Mouse (Mus musculus): Measurements from ENCODE around the gene Fli1.
A peak's percentile ranks its signal among the peaks of the same experiment; 100 is the strongest.

Gene Fli1

DNA sequence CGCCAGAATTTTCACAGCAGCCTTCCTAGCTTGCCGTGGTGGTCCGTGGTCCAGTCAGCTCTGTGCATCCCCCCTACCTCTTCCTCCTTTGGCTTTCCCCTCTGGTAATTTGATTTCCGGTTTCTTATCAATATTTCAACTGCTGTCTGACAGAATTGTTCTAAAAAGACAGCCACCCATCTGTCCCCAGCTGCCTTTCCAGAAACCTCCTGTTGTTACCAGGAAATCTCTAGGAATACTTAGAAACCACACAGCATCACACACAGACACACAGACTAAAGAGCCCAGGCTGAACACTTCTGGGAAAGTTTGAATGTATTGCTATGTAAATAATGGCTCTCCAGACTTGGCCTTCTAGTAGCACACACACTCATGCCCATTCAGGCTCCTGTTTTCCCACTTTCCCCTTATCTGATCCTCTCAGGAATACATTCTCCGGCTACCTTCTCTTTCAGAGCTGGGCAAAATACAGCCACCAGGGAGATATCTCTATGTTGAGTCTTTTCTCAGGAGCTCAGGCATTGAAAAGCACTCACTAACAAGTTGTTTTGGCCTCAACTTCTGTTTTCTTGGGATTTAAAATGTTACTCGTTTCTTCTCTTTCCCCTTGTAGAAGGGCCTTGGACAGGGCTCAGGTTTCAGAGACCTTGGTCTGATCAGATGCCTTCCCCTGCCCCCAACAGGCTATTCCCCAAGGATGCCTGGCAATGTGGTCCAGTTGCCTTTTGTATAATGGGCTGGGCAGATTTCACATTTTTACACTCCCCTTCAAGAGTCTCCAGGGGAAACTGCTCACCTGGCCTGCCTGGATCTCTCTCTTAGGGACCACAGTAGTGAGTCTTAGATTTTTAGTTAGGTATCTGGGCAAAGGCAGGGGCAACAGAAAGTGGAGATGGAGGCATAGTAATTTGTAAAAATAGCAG, 7.1 kb upstream of the Fli1 start:
- DNase-seq, result no peak

- no peak for DNase-seq
These were observed 4.1 kb upstream of the Fli1 start for GRCm38 (mm10) chr9:32546731-32547130.

- peak; percentile 74 for DNase-seq
These were observed 2.3 kb upstream of the Fli1 start for GRCm38 (mm10) chr9:32544731-32545661.

- no peak for DNase-seq
These were observed 1.4 kb upstream of the Fli1 start for GRCm38 (mm10) chr9:32543923-32544575.

DNA sequence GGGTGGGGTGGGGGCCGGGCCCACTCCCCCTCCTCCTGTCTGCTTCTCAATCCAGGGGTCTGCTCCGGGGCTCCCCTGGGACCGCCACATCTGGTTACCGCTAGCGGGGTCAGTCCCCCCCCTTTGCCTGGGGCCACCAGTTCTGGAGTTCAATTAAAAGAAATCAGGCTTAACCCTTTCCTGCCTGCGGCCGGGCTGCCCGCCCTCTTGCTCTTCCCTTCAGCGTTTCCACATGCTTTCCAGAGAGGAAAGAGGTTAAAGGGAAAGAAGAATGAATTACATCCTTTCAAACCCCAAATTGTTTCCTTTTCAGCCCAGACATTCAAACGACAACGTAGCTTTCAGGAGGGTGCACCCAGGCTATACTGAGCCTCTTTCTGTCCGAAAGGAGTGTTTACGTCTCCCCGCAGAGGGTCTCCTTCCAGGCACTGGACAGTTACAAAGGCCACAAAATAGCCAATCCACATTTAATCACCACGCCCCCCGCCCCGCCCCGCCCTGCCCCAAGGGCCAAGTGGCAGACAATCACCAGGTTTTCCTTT, 450 bp upstream of the Fli1 start:
- peak; percentile 50 for DNase-seq

DNA sequence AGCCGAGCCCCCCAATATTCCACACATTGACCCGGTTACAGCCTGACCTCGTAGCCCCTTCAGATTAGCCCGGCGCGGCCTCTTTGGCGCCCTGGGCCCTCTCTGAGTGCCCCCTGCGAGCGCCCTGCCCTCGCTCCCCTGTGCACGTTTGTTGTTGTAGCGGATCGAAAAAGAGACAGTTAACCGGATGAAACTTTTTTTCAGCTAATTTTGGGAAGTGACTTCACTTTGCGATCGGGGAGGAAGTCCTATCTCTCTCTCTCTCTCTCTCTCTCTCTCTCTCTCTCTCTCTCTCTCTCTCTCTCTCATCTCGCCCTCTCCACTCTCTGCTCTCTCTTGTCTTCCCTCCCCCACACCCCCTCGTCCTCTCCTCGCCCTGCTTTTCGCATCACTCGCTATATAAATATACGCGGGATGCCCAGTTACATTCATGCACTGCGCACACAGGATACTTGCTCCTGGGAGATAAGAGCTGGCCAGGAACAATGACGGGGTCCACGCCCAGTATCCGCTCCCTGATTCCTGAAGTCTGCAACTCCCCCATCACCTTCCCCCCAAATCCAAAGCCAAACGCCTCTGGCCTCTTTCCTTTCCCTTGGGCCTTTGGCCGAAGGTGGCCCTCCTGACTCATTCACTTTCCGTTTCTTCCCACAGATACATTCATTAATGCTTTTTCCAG, 1.3 kb downstream of the Fli1 start:
- DNase-seq, result peak; percentile 67

- DNase-seq, result peak; percentile 51
These were observed 2.0 kb downstream of the Fli1 start for GRCm38 (mm10) chr9:32540406-32541222.

DNA sequence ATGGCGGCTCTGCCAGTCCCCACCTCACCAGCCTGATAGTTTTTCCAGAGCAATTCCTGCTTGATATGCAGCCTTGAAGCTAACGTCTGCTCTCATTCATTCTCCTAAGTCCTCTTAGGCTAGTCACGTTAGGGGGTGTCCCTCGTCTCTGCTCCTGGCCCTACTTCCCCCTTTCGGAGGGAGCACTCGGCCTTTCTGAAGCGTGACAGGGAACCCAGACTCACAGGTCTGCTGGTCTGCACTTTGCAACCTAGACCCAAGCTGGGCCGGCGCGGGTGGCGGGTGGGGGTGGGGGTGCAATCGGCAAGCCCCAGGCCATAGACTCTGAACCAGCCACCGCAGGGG, 2.6 kb downstream of the Fli1 start:
- no peak for DNase-seq

DNA sequence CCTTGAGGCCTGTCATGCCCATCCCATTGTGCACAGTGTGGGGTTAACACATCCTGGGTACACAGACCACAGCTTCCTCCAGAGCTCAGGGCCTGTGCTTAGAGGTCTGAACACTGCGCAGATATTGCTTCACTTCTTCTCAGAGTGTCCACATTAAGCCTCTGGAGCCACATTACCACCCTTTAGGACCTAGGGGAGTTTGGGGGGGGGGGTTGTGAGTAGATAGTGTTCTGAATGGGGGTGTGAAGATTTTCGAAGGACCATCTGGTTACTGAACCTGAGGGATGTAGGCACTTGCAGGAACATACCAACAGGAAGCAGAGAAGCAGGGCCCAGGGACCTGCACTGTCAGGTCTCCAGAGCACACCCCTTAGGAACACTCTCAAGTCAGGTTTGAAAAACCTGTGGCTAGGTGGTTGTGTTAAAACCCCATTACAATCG, 3.3 kb downstream of the Fli1 start:
- no peak for DNase-seq

DNA sequence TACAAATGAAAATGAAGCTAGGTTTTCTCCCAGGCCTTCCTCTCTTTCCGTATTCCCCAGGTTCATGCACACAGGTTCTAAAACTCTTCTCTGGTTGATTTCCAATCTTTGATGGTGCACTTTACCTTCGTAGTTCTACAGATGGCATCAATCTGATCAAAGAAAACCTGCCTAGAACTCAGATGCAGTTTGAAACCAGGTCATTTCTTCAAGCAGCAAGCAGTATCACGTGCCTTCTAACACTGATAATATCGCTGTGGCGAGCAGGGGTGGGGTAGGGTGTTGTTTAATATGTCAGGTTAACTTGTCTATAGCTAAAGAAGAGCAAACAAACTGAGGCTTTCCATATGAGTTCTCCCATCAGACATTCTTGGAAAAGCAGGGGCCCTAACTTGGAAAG, 4.5 kb downstream of the Fli1 start:
- DNase-seq, result no peak

GRCm38 (mm10) chr9:32537706-32538105, 5.0 kb downstream of the Fli1 start:
- no peak for DNase-seq

DNA sequence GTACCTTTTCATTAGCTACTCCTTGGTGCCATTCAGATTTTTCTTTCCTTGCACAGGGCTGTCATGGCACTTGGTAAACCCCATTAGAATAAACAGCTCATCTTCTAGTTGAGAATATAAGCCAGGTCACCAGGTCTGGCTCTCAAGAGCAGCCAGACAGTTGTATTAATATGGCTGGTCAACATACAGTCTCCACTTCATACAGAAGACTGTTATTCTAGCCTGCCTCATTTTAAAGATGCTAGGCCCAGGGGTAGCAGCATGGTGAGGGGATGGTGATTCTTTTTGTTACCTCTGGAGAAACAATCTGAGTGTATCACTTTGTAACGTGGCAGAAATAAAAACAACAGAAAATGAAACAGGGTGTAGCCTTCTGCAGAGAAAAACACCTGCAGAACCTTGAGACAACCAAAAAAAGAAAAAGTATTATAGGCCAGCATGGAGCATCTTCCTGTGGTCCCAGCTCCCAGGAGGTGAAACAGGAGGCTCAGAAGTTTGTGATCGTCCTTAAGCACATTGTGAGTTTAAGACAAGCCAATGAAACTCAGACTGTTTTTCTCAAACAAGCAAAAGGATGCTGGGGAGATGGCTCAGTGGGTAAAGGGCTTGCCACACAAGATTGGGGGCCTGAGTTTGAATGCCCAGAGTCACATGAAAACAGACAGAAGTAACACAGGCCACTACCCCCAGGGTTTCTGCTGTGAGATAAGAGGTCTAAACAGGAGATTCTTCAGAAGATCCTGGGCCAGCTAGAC, 7.3 kb downstream of the Fli1 start:
- DNase-seq, result no peak

GRCm38 (mm10) chr9:32534025-32534615, 8.5 kb downstream of the Fli1 start:
- DNase-seq, result no peak

DNA sequence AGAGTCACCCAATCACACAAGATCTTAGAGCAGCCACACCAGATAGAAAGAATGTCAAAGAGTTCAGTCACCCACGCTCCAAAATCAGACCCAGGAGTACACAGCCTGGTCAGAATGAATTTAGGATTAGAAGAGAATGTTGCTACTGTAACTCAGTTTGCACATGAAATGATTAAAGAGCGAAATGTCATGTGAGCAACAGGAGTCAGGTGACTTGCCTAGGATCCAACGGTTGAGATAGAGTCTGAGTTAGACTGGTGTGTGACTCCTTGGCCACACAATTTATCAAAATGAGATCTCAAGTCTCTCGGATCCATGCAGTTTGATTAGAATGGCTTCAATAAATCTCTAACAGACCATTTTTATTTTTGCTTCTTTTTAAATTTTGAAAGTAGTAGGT, 11.1 kb downstream of the Fli1 start:
- no peak for DNase-seq

DNA sequence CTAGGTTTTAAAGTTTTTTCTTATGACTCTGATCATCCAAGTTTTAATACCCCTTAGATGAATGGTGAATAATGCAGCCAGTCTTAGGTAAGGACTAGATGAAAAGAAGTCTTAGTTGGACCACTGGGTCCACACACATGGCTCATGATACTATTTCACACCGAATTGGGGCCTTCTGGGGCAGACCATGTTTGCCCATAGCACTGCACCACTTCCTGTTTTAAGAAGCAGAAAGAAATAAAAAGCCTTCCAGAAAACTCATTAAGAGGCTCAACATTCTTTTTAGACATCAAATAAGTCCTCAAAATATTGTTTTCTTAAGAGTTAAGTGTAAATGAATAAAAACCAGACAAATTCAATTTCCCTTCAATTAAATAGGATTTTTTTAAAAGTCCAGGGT, 11.7 kb downstream of the Fli1 start:
- DNase-seq, result no peak

- DNase-seq, result no peak
These were observed 12.5 kb downstream of the Fli1 start for GRCm38 (mm10) chr9:32530188-32530587.

DNA sequence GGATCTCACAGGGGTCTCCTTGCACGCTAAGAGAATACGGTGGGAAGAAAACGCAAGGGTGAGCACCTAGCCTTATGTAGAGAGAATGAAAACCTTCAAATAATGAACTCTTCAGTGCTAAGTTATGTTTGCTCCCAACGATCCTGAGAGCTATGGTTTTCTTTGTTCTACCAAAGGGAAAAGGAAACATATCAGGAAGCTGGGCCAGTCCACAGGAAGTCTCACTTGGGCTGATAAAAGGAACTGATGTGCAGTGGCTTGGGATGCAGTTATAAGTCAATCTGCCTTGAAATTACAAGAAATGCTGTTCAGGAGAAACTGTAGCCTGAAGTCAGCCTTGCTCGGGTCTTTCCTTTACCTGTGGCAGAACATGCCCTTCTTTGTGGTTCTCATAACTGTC, 13.1 kb downstream of the Fli1 start:
- DNase-seq, result peak; percentile 56

DNA sequence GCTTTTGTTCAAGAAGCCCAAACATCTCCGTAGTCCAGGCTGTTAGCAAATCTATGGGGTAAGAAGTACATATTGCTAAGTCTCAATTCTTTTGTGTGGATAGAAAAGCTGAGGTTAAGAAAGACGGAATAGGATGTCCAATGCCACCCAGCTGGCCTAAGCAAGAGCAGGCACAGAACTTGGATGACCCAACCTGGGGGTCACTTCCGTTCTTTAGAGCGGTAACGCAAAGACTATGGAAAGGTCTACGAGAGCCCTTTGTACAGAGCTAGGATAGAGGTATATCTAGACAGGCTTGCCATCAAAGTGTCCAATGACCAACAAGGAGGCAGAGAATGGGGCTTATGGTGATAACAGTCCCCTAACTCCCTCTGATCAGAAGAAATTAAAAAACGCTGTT, 15.3 kb downstream of the Fli1 start:
- DNase-seq, result no peak

DNA sequence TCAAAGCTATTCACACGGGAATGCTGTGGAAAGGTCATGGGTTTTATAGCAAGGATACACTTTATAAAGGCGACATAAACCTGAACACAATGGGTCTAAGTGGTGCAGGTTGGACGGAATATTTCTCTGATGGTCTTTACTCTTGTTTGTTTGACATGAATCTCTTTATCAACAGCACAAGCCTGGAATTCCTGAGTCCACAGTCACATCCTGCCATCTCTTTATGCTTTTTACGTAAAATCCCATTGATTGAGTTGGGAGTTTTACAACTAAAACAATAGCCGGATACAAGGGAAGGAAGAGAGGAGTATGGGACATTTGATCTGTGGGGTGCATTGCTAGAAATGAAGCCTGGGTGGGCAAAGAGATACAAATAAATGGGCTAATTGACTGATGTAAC, 16.9 kb downstream of the Fli1 start:
- DNase-seq, result no peak

DNA sequence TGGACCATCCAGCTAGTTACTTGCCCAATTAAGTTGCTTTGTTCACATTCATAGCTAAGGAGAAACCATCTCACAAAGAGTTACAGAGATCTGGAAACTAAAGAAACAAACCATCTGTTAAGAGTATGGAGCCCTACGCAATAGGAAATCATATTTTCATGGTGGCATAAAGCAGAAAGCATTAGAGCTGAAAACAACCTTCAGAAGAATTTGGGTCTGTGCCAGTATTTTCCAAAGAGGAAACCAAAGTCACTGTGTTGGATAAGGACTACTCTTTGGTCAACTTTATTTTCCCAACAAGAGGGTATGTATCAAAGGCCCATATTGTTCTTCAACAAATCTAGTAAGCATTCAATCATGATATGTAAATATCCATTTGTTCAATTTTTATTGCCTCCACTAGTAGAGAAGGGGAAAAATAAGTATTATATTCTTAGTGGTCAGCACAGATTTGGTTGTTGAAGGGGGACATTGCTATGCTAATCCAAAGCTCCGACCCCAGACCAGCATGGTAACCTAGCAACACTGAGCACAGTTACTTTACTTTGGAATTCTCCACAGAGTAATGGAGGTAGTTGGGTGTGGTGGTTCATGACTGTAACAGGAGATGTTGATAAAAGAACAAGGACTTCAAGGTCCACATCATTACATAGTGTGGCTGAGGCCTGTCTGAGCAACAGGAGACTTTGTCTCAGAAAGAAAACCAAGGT, 20.0 kb downstream of the Fli1 start:
- DNase-seq, result no peak

Data from kidney, postnatal 14 days (tissue).